Mouse (Mus musculus): ENCODE results near the gene Rasl10a. TPM values are rescaled to one million over a fixed set of nuclear protein-coding genes. Genes with fewer than 3 reads are reported as not detected.

The Rasl10a gene
- polyA plus RNA-seq, 1 experiment, result 6.6 TPM

DNA sequence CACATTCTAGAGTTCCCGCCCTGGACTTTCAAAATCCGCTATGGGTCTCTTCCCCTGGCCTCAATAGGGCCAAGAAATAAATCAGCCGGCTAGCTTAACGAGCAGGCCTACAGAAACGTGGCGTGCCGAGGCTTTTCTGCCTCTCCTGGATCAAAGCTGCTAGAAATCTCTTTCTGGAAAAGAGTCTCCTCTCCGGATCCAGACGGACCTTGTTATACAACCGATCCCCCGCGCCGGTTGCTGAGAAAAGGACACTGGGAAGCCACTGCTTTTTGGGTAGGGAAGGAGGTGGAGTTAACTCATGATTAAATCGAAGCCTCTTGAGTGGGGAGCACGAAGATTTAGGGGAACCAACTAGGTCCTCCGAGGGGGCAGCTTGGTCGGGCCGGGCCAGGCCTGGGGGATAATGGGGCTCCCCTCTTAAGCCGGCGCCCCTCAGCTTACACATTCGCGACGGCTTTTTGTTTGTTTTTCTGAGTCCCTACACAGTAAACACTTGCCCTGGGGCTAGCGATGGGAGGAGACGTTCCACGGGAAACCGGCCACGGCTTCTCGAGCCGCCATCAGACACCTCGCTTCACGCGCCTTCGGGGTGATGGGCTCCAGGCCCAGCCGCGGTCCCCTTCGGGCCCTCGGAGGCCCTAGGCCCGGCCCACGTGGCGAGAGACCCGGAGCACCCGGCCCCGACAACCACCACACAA, 40.3 kb downstream of the Rasl10a start:
- WGBS, result under 1% methylated on average over 44 of the region's 44 CpGs
- H3K4me3 ChIP-seq (replicated peaks; ENCODE audit: control insufficient read depth, low read depth, low read length), result peak overlapping the region; percentile 88
- H3K4me1 ChIP-seq (ENCODE audit: control insufficient read depth, insufficient read depth, low read length), result no peaks in the 10 kb centered on the region; the same call in 1 of the 2 replicates
- TF ChIP-seq POLR2A (IDR thresholded peaks at IDR 0.05; ENCODE audit: borderline replicate concordance, control insufficient read depth, low read depth, low read length) (no peak), CTCF (IDR thresholded peaks at IDR 0.05; ENCODE audit: control insufficient read depth, insufficient read depth, low read length) (no peak)
- peak overlapping the region; percentile 97 for H3K27ac ChIP-seq (ENCODE audit: control insufficient read depth, insufficient read depth, low read depth, low read length, poor library complexity)

- TF ChIP-seq CTCF (IDR thresholded peaks at IDR 0.05; ENCODE audit: control insufficient read depth, insufficient read depth, low read length) (no peak), POLR2A (IDR thresholded peaks at IDR 0.05; ENCODE audit: borderline replicate concordance, control insufficient read depth, low read depth, low read length) (peak; percentile 95)
- H3K27ac ChIP-seq (ENCODE audit: control insufficient read depth, insufficient read depth, low read depth, low read length, poor library complexity), result peak within 1 kb of the TSS; percentile 97
- WGBS, result under 1% methylated on average over 92 of the region's 92 CpGs
- H3K4me1 ChIP-seq (ENCODE audit: control insufficient read depth, insufficient read depth, low read length), result no peaks in the 10 kb centered on the region; the same call in 1 of the 2 replicates
- peak within 1 kb of the TSS; percentile 88 for H3K4me3 ChIP-seq (replicated peaks; ENCODE audit: control insufficient read depth, low read depth, low read length)
These were observed 41.0 kb downstream of the Rasl10a start, which contains the start of the genes Rhbdd3 and Ewsr1 for GRCm38 (mm10) chr11:5098736-5099542. Rhbdd3 (plus strand) TSS chr11:5098926. Ewsr1 (minus strand) TSS chr11:5099266.

DNA sequence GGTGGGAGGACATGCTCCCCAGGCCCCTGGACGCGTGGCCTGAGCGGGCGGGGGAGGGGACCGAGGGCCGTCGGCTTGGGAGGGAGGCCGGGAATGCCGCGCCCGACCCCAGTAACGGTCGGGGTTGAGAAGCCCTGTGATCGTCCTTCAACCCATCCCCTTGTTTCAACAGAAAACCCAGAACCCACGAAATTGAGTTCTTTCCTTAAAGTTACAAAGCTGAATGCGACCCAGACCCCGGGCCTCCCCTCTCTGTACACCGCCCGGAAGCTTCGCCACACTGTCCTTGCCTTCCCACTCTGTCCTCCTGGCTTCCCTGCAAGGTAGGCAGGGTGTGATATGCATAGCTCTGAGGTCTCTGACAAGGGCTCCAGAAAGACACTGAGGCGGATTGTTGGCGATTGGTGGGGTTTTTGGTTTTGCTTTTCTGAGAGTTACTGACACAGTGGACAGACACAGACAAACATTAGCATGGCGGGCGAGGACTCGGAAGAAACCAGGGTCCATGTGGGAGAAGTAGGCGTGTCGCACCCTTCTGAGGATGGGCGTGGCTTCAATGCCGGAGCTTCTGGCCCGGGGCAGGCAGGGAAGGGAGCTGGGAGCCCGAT, 41.8 kb downstream of the Rasl10a start:
- H3K4me1 ChIP-seq (ENCODE audit: control insufficient read depth, insufficient read depth, low read length), result no peaks in the 10 kb centered on the region; the same call in 1 of the 2 replicates
- H3K4me3 ChIP-seq (replicated peaks; ENCODE audit: control insufficient read depth, low read depth, low read length), result peak overlapping the region; percentile 88
- TF ChIP-seq POLR2A (IDR thresholded peaks at IDR 0.05; ENCODE audit: borderline replicate concordance, control insufficient read depth, low read depth, low read length) (peak; percentile 33; the same call in 1 of the 2 replicates), CTCF (IDR thresholded peaks at IDR 0.05; ENCODE audit: control insufficient read depth, insufficient read depth, low read length) (no peak)
- H3K27ac ChIP-seq (ENCODE audit: control insufficient read depth, insufficient read depth, low read depth, low read length, poor library complexity), result peak overlapping the region; percentile 84
- under 1% methylated on average over 31 of the region's 31 CpGs for WGBS

DNA sequence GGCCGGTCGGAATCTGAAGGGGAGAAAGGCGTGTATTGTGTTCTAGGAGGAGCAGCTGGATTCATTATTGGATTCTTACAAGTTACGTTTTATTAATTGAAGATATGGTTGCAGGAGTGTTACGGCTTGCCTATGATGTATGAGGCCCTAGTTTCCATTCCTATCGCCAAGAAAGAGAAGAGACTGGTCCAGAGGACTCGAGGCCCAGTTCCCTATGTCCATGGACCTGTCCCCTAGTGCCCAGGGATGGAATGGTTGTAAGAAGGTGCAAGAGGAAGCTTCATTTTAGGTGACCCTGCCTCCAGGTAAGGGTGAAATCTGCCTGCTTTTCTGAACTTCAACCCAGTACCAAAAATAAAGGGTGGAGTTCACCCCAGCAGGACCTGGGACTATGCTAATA, 42.4 kb downstream of the Rasl10a start:
- Histone ChIP-seq H3K4me1 (ENCODE audit: control insufficient read depth, insufficient read depth, low read length) (no peaks in the 10 kb centered on the region; the same call in 1 of the 2 replicates), H3K27ac (ENCODE audit: control insufficient read depth, insufficient read depth, low read depth, low read length, poor library complexity) (no peak overlapping the region), H3K4me3 (replicated peaks; ENCODE audit: control insufficient read depth, low read depth, low read length) (peak overlapping the region; percentile 88)
- no peak for TF ChIP-seq CTCF (IDR thresholded peaks at IDR 0.05; ENCODE audit: control insufficient read depth, insufficient read depth, low read length)
- TF ChIP-seq POLR2A (IDR thresholded peaks at IDR 0.05; ENCODE audit: borderline replicate concordance, control insufficient read depth, low read depth, low read length), result no peak
- 1% methylated on average over 7 of the region's 7 CpGs for WGBS

DNA sequence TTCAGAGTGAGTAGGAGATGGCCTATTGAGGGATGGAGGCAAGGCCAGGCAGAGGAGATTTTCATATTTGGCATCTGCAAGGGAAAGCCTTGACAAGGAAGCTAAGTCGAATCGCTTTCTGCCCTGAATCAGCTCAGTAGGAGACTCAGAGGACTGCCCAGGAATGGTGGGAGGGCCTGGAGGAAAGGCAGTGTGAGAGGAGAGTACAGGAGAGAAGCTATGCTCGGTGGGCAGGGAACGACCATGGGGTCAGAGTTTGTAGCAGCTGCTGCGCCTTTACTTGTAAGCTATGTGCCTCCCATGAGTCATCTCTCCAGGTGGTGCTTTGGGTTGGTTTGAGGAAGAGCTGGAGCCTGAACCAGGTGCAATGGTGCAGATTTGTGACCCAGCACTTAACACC, 42.9 kb downstream of the Rasl10a start:
- 65% methylated on average over 5 of the region's 5 CpGs for WGBS
- H3K27ac ChIP-seq (ENCODE audit: control insufficient read depth, insufficient read depth, low read depth, low read length, poor library complexity), result no peak overlapping the region
- TF ChIP-seq CTCF (IDR thresholded peaks at IDR 0.05; ENCODE audit: control insufficient read depth, insufficient read depth, low read length), result no peak
- TF ChIP-seq POLR2A (IDR thresholded peaks at IDR 0.05; ENCODE audit: borderline replicate concordance, control insufficient read depth, low read depth, low read length), result no peak
- no peak overlapping the region for H3K4me3 ChIP-seq (replicated peaks; ENCODE audit: control insufficient read depth, low read depth, low read length)
- H3K4me1 ChIP-seq (ENCODE audit: control insufficient read depth, insufficient read depth, low read length), result no peaks in the 10 kb centered on the region; the same call in 1 of the 2 replicates

DNA sequence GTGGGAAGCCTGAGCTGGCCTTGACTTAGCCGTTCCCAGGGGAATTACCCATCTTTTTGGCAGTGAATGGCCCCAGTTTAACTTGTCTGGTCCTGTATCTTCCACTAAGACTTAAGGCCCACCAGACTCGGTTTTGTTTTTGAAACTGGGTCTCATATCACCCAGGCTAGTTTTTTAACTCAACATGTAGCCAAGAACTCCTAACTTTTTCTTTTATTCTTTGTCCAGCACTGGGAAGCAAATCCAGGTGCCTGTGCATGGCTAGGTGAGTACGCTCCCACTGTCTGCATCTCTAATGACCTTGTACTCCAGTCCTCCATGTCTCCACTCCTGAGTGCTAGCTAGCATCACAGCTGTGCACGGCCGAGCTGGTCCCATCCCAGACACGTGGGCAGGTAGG, 43.7 kb downstream of the Rasl10a start:
- 86% methylated on average over 6 of the region's 6 CpGs for WGBS
- no peak overlapping the region for H3K27ac ChIP-seq (ENCODE audit: control insufficient read depth, insufficient read depth, low read depth, low read length, poor library complexity)
- TF ChIP-seq CTCF (IDR thresholded peaks at IDR 0.05; ENCODE audit: control insufficient read depth, insufficient read depth, low read length) (no peak), POLR2A (IDR thresholded peaks at IDR 0.05; ENCODE audit: borderline replicate concordance, control insufficient read depth, low read depth, low read length) (no peak)
- no peak overlapping the region for H3K4me3 ChIP-seq (replicated peaks; ENCODE audit: control insufficient read depth, low read depth, low read length)
- H3K4me1 ChIP-seq (ENCODE audit: control insufficient read depth, insufficient read depth, low read length), result no peaks in the 10 kb centered on the region; the same call in 1 of the 2 replicates

DNA sequence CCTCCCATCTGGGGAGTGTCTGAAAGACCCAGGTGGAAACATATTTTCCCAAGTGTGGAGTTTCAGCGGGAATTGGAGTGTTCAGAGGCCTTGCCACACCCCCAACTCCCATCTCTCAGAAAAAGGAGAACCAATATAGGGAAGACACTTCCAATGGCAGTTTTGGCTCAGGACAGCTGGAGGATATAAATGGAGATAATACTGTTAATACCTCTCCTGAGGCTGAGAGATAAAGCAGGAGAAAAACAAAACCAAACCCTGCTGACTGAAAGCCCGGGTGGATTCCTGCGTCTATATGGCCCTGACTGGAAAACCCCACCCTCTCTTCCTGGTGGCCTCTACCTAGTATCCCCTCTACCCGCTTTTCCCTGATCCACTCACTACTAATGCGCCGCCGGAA, 44.5 kb downstream of the Rasl10a start:
- H3K27ac ChIP-seq (ENCODE audit: control insufficient read depth, insufficient read depth, low read depth, low read length, poor library complexity), result no peak overlapping the region
- H3K4me3 ChIP-seq (replicated peaks; ENCODE audit: control insufficient read depth, low read depth, low read length), result no peak overlapping the region
- TF ChIP-seq CTCF (IDR thresholded peaks at IDR 0.05; ENCODE audit: control insufficient read depth, insufficient read depth, low read length), result no peak
- no peak for TF ChIP-seq POLR2A (IDR thresholded peaks at IDR 0.05; ENCODE audit: borderline replicate concordance, control insufficient read depth, low read depth, low read length)
- WGBS, result 63% methylated on average over 7 of the region's 7 CpGs
- H3K4me1 ChIP-seq (ENCODE audit: control insufficient read depth, insufficient read depth, low read length), result no peaks in the 10 kb centered on the region; the same call in 1 of the 2 replicates

All from bone marrow, adult 2 months (tissue).